Mouse (Mus musculus) ES-E14 (cell line): ENCODE data around the gene Uggt1. TPM values are rescaled to one million over a fixed set of nuclear protein-coding genes. Genes with fewer than 3 reads are reported as not detected.

ENCODE experiments used
- DNase-seq: peaks from one replicate; pipeline ENCODE4 v3.0.0-alpha.2; 2013; ENCODE audit warnings: low read depth, low spot score
- H3K27ac ChIP-seq: 2 replicates; pipeline ENCODE4 v1.5.1; 2012; ENCODE audit warnings: low read depth, mild to moderate bottlenecking, low read length, moderate library complexity, mixed read lengths; ENCODE audit not compliant: poor library complexity, insufficient read depth, severe bottlenecking
- H3K36me3 ChIP-seq: 2 replicates; pipeline ENCODE4 v1.6.1; 2012; ENCODE audit warnings: mild to moderate bottlenecking, low read length, moderate library complexity, mixed read lengths; ENCODE audit not compliant: control insufficient read depth, poor library complexity, insufficient read depth, severe bottlenecking
- H3K4me1 ChIP-seq, 2 experiments: fragments of 150-350 bp in 1 of 2; sonication (generic) in 1 of 2; 2 replicates each; pipeline ENCODE4 v1.6.1; 2012; ENCODE audit warnings: low read length in 2 of 2, mild to moderate bottlenecking in 1 of 2, mixed read lengths in 1 of 2; ENCODE audit not compliant: control insufficient read depth in 2 of 2, insufficient read depth in 2 of 2, poor library complexity in 1 of 2
- H3K4me3 ChIP-seq, 2 experiments: fragments of 150-350 bp in 1 of 2; sonication (generic) in 1 of 2; 2 replicates each; pipeline ENCODE4 v1.5.1; 2012; ENCODE audit warnings: low read length in 2 of 2, low read depth in 1 of 2, mild to moderate bottlenecking in 1 of 2, mixed read lengths in 1 of 2; ENCODE audit not compliant: insufficient read depth in 1 of 2, poor library complexity in 1 of 2, severe bottlenecking in 1 of 2
- H3K9ac ChIP-seq: 2 replicates; pipeline ENCODE4 v1.6.1; 2012; ENCODE audit warnings: low read depth, mild to moderate bottlenecking, low read length, mixed read lengths; ENCODE audit not compliant: poor library complexity, insufficient read depth, severe bottlenecking
- H3K9me3 ChIP-seq: fragments of 150-350 bp; sonication (generic); 2 replicates; pipeline ENCODE4 v1.6.1; 2012; ENCODE audit warnings: low read depth, mild to moderate bottlenecking, low read length; ENCODE audit not compliant: control insufficient read depth, insufficient read depth
- CHD2 ChIP-seq: IDR thresholded peaks from 2 replicates; pipeline ENCODE4 v1.6.1; 2014; ENCODE audit warnings: mild to moderate bottlenecking, low read depth, low read length, inconsistent platforms
- HCFC1 ChIP-seq: IDR thresholded peaks from 2 replicates; pipeline ENCODE4 v1.6.1; 2012; ENCODE audit warnings: low read length, inconsistent platforms, borderline replicate concordance; ENCODE audit not compliant: insufficient read depth
- MAFK ChIP-seq: IDR thresholded peaks from 2 replicates; pipeline ENCODE4 v1.6.1; 2014; ENCODE audit warnings: mild to moderate bottlenecking, low read depth, low read length, inconsistent platforms; ENCODE audit not compliant: insufficient read depth
- ZC3H11A ChIP-seq: IDR thresholded peaks from 2 replicates; pipeline ENCODE4 v1.6.1; 2012; ENCODE audit warnings: low read depth, mild to moderate bottlenecking, inconsistent platforms, low read length, borderline replicate concordance
- ZNF384 ChIP-seq: IDR thresholded peaks from 2 replicates; pipeline ENCODE4 v1.6.1; 2012; ENCODE audit warnings: low read depth, low read length, inconsistent platforms
- in situ Hi-C, 2 experiments: fragments of 600-800 bp; cut with MboI; formaldehyde crosslinking; loops; one replicate each; pipeline ENCODE4 v1.15.1; 2025; ENCODE audit warnings: low sequenced_read_pairs in 2 of 2, inconsistent platforms in 1 of 2; ENCODE audit not compliant: unreplicated experiment in 2 of 2
- total RNA-seq: library from RNA; depleted of rRNA; stranded (reverse); fragments of 300-350 nt; gene quantifications from 2 replicates; pipeline ENCODE4 v1.2.3, GENCODE M21; 2012

Uggt1 gene
- total RNA-seq, 1 experiment, result 136 TPM

GRCm38 (mm10) chr1:36132211-36132610 lies 112.3 kb downstream of the Uggt1 start:
- no peaks in the 10 kb centered on the region for H3K9me3 ChIP-seq
- TF ChIP-seq MAFK, result no peak
- no peak overlapping the region for H3K9ac ChIP-seq
- H3K4me1 ChIP-seq, result no peaks in the 10 kb centered on the region
- H3K4me3 ChIP-seq, result no peak overlapping the region
- H3K36me3 ChIP-seq, result no peaks in the 10 kb centered on the region
- in situ Hi-C loops, result loop anchor here (5.0 to 25.0 kb wide), 2 partner anchors 290 to 295 kb away; no protein-coding TSS in a partner anchor
- DNase-seq, result no peak
- H3K27ac ChIP-seq, result no peak overlapping the region

- no peak overlapping the region for H3K27ac ChIP-seq
- in situ Hi-C loops, result loop anchor here (5.0 to 25.0 kb wide), 2 partner anchors 289 to 294 kb away; no protein-coding TSS in a partner anchor
- TF ChIP-seq CHD2 (no peak), ZNF384 (no peak), MAFK (no peak), HCFC1 (no peak), ZC3H11A (no peak)
These were observed 112.8 kb downstream of the Uggt1 start for GRCm38 (mm10) chr1:36131766-36132165.

GRCm38 (mm10) chr1:36131154-36131553 lies 113.4 kb downstream of the Uggt1 start:
- Histone ChIP-seq H3K4me3 (no peak overlapping the region), H3K9ac (no peak overlapping the region), H3K36me3 (no peaks in the 10 kb centered on the region), H3K27ac (no peak overlapping the region), H3K9me3 (no peaks in the 10 kb centered on the region), H3K4me1 (no peaks in the 10 kb centered on the region)
- in situ Hi-C loops, result loop anchor here (5.0 to 25.0 kb wide), 2 partner anchors 289 to 294 kb away; no protein-coding TSS in a partner anchor
- DNase-seq, result no peak
- TF ChIP-seq MAFK (no peak), HCFC1 (no peak), CHD2 (no peak), ZC3H11A (no peak), ZNF384 (no peak)

More at GRCm38 (mm10) chr1:36131766-36132165, 112.8 kb downstream of the Uggt1 start:
- Histone ChIP-seq H3K36me3 (no peaks in the 10 kb centered on the region), H3K9ac (no peak overlapping the region), H3K9me3 (no peaks in the 10 kb centered on the region), H3K4me3 (no peak overlapping the region), H3K4me1 (no peaks in the 10 kb centered on the region)
- no peak for DNase-seq

- no peak overlapping the region for H3K4me3 ChIP-seq
- TF ChIP-seq ZC3H11A (no peak), CHD2 (no peak), ZNF384 (no peak)
- H3K4me1 ChIP-seq, result no peaks in the 10 kb centered on the region
- DNase-seq, result no peak
- no peak overlapping the region for H3K9ac ChIP-seq
- no peaks in the 10 kb centered on the region for H3K9me3 ChIP-seq
- in situ Hi-C loops, result loop anchor here (5.0 to 25.0 kb wide), 2 partner anchors 288 to 293 kb away; no protein-coding TSS in a partner anchor
- H3K36me3 ChIP-seq, result no peaks in the 10 kb centered on the region
- H3K27ac ChIP-seq, result no peak overlapping the region
These were observed 114.0 kb downstream of the Uggt1 start for GRCm38 (mm10) chr1:36130307-36131035.

GRCm38 (mm10) chr1:36129881-36130280 lies 114.6 kb downstream of the Uggt1 start:
- Histone ChIP-seq H3K9ac (no peak overlapping the region), H3K9me3 (no peaks in the 10 kb centered on the region), H3K36me3 (no peaks in the 10 kb centered on the region), H3K4me3 (no peak overlapping the region), H3K27ac (no peak overlapping the region), H3K4me1 (no peaks in the 10 kb centered on the region)
- TF ChIP-seq MAFK, result no peak
- no peak for TF ChIP-seq HCFC1
- no peak for TF ChIP-seq ZC3H11A
- no peak for TF ChIP-seq CHD2
- no peak for TF ChIP-seq ZNF384
- in situ Hi-C loops, result loop anchor here (5.0 to 25.0 kb wide), 2 partner anchors 288 to 293 kb away; no protein-coding TSS in a partner anchor
- no peak for DNase-seq
